Mouse (Mus musculus): Measurements from ENCODE around the gene Ube2g2.

DNA sequence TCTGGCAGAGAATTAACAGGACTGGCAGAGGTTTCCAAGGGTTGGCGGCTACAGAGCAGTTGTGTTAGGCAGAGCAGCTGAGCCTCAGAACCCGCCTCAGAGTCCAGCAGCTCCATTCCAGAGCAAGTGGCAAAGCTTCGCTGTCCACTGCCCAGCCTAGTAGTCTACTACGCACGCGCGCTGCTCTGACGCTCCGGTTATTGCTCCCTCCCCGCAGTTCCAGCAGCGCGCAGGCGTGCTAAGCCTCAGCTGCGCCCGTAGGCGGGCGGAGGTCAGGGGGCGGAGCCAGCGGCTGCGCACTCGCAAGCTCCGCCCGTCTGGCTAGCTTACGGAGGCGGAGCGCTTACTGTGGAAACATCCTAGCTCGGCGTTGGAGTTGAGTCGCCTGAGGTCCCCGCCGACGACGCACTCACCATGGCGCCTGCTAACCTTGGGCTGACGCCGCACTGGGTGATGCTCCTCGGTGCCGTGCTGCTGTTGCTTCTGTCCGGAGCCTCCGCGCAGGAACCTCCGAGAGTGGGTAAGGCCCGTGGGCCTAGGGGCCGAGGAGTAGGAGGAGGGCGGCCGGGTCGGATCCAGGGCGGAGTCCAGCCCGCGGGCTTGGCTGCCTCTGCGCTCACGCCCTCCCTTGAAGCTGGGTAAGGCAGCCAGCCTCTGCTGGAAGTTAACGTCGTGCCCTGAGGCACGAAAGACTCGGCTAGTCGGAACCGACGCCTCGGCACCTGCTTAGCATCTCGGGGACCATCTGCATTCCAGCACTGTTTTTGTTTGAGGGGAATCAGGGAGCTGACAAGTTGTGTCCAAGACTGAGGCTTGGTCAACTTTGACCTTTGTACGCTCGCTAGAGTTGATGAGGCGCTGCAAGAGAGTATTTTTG is 40.4 kb upstream of the Ube2g2 start, which contains the start of gene Pttg1ip:
- TF ChIP-seq CTCF (IDR thresholded peaks at IDR 0.05) (no peak), EP300 (IDR thresholded peaks at IDR 0.05) (no peak)

Measured in lung, postnatal 0 days (tissue).